Mouse (Mus musculus) urinary bladder, postnatal 10 days (tissue): ENCODE measurements around the gene Arhgef28.
"Not testable (repeated sequence)": the region's sequence is repeated elsewhere in the genome, so short reads cannot be mapped to it uniquely, and the experiment has no call there.

Experiments
- DNase-seq: peaks from one replicate; pipeline ENCODE4 v3.0.0; 2022; ENCODE audit warnings: low spot score

The Arhgef28 gene

GRCm38 (mm10) chr13:98073190-98073589 lies 133.0 kb downstream of the Arhgef28 start:
- DNase-seq, result no peak

DNA sequence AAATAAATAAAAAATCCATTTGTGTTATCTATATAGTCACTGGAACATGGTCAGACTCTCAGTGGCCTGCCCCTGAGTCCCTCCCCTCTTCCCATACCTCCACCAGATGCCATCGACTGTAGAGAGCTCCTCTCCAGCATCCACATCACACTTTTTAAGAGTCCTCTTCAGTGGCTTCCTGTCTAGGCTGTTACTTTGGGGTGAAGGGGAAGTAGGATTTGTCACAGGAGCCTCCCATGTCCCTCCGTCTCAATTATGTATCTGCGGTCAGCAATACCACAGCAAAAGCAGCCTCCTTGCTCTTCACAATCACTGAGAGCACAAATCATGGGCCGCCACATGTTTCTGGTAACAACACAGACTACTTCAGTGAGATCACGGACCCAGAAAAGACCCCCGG lies 135.8 kb downstream of the Arhgef28 start:
- DNase-seq, result no peak

DNA sequence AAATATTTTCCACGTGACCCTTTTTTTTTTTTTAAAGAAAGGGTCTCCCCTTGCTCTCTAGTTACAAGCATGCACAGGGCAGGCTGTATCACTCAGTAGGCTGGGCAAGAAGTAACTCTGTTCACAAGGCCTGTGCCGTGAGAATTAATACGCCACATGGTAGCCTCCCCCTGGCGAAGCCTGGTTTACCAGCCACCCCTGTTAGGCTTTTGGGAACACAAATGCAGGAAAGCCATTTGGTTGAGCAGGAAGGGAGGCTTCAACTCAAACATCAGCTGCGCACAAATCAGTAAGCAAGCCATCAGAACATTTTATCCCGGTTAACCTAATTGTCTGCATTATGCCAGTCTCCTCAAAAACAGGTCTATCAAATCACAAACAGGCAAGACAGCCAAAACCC lies 136.6 kb downstream of the Arhgef28 start:
- DNase-seq, result no peak

- no peak for DNase-seq
Observed at GRCm38 (mm10) chr13:98062843-98063242, 143.4 kb downstream of the Arhgef28 start.

DNA sequence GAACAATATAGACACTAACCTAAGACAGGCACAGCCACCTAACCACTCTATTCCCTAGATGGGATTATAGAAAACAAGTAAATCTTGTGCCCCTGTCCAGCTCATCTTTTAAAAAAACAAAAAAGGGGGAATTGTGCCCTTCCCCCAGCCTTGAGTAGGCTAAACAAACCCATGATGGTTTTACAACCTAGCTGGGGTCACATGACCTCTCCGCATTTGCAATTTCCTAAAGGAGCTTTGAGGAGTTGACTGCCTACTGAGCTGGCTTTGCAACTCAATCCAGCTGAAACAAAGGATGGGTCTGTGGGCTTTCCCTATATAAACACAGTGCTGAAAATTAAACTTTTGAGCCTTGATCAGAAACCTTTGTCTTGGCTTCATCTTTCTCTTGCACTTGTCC lies 146.1 kb downstream of the Arhgef28 start:
- not testable (repeated sequence) for DNase-seq

DNA sequence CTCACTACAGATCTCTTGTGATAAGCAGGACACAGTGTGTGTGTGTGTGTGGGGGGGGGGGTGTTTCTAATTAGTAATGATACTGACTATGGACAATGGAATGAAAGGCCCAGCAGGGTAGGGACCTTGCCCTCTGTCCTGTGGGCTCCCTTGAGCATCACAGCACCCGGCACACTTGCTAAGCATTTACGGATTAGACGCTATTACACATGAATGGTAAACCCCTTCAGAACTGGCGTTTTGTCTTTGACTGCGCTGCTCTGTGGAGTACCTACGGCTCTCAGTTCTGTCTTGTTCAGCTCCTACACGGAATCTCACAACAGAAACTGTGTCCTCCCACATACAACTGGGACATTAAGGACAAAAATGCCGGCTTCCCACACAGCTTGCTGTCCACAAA lies 151.0 kb downstream of the Arhgef28 start:
- DNase-seq, result no peak

GRCm38 (mm10) chr13:98040628-98041150 lies 165.6 kb downstream of the Arhgef28 start:
- DNase-seq, result no peak

- no peak for DNase-seq
Observed at GRCm38 (mm10) chr13:98038731-98039130, 167.5 kb downstream of the Arhgef28 start.

DNA sequence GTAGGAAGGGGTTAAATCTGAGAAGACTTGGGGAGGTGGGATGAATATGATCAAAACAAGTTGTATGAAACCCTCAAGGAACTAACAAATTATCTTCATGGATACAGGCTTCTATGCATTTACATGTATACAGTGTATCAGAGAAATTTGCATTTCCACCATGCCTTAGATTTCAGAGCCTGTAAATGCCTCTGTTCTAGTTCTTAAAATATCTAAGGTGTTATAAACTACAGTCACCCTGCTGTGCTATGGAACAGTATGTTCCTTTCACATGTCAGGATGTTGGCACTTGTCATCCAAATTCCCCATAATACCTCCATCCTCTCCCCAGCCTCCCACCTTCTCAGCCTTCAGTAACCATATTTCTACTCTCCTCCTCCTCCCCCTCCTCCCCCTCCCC lies 168.5 kb downstream of the Arhgef28 start:
- no peak for DNase-seq

DNA sequence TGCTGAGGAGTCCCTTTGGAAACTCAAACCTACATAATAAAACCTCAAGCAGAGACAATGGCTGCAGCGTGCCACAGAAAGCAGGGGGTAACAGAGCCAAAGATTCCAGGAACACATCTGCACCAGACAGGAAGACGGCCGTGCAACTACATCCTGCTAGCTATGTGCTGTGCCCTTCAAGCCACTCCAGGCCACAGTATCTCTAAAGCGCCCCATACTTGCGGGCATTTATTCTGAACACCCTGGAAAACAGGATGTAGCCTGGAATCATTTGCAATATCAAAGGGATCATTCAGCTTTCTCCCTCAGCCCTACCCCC lies 174.6 kb downstream of the Arhgef28 start:
- no peak for DNase-seq

- peak; percentile 36 for DNase-seq
Observed at GRCm38 (mm10) chr13:98030959-98031641, 175.1 kb downstream of the Arhgef28 start.

GRCm38 (mm10) chr13:98030041-98030440 lies 176.2 kb downstream of the Arhgef28 start:
- no peak for DNase-seq

- no peak for DNase-seq
Observed at GRCm38 (mm10) chr13:98028711-98029250, 177.5 kb downstream of the Arhgef28 start.

GRCm38 (mm10) chr13:98027641-98028204 lies 178.5 kb downstream of the Arhgef28 start:
- DNase-seq, result no peak

DNA sequence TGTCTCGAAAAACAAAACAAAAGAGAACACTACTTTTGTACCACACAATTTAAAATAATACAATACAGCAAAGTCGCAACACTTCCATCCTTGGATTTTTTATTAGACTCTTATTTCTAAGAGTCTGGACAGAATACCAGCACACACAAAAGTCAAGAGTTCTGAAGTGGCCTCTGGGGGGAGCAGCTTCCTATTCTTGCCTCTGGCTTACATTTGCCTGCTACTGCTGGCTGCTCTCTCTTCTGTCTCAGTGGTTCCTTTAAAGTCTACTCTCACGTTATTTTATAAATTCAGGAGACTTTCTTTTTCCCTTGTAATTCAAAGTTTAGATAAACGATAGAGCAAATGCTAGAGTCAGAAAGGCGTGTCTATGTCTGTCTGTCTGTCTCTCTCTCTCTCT lies 179.1 kb downstream of the Arhgef28 start:
- no peak for DNase-seq

GRCm38 (mm10) chr13:98025706-98026504 lies 180.3 kb downstream of the Arhgef28 start:
- DNase-seq, result no peak

DNA sequence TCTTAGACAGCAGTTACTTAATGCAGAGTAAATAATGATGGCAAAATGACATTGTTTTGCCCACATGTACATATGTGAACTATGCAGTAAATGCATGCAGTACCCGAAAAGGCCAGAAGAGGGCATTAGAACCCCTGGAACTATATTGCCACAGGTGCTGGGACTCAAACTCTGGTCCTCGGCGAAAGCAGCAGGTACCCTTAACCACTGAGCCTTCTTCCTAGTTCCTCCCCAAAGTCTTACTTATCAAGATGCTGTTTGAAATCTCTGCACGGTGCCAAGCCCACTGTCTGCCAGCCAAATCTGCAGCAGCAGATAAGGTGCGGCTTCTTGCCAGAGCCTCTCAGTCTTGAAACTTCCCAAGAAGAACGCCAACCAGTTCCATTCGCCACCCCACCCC lies 181.1 kb downstream of the Arhgef28 start:
- no peak for DNase-seq

GRCm38 (mm10) chr13:98024680-98025079 lies 181.6 kb downstream of the Arhgef28 start:
- no peak for DNase-seq

GRCm38 (mm10) chr13:98021906-98022305 lies 184.3 kb downstream of the Arhgef28 start:
- no peak for DNase-seq

GRCm38 (mm10) chr13:98018837-98019236 lies 187.4 kb downstream of the Arhgef28 start:
- DNase-seq, result not testable (repeated sequence)

- no peak for DNase-seq
Observed at GRCm38 (mm10) chr13:98016923-98017588, 189.2 kb downstream of the Arhgef28 start.
